Mouse (Mus musculus): ENCODE data around the gene Ints5.
A peak's percentile ranks its signal among the peaks of the same experiment; 100 is the strongest.

Ints5 gene

GRCm38 (mm10) chr19:8929224-8930088 is 36.7 kb downstream of the Ints5 start, which contains the start of the genes Rom1 and Eml3:
Rom1 (minus strand) TSS chr19:8929356.
Eml3 (plus strand) TSS chr19:8929552.
- peak; percentile 73 to 78 for DNase-seq

DNA sequence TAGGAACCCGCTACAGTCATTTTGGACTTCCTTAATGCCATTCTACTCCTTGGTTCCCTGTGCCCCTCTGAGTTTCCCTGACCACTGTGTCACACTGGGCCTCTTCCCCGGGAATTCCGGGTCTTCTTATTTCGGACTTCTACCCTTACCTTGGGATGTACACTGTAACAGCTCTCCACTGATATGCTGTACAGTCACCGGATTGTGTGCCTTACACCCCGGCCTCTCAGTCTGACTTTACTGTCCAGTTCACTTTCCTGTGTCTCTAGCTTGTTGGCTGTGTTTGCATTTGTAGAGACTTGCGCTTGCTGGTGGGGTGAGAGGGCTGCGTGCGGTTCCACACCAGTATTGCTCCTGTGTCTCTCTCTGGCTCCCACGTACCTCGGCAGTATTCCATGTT is 37.3 kb downstream of the Ints5 start:
- DNase-seq: no peak

- no peak for DNase-seq
Measured at GRCm38 (mm10) chr19:8930771-8931170, 38.0 kb downstream of the Ints5 start.

DNA sequence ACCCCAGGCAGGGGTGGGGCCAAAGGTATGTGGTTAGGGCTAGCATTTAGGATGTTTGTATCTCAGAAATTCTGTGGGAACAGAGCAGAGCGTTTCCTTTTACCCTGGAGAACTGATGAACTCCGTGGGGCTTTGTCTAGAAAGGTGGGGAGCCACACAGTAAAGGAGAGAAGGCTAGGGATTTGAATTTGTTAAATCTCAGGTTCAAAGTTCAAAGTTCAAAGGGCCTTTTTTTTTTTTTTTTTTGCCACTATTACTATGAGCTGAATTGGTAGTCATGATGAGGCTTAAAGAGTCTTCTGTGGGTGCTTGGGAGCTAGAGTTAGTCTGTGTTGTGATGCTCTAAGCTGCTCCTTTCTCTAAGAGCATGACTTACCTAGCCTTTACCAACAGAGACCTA is 43.9 kb downstream of the Ints5 start:
- no peak for DNase-seq

DNA sequence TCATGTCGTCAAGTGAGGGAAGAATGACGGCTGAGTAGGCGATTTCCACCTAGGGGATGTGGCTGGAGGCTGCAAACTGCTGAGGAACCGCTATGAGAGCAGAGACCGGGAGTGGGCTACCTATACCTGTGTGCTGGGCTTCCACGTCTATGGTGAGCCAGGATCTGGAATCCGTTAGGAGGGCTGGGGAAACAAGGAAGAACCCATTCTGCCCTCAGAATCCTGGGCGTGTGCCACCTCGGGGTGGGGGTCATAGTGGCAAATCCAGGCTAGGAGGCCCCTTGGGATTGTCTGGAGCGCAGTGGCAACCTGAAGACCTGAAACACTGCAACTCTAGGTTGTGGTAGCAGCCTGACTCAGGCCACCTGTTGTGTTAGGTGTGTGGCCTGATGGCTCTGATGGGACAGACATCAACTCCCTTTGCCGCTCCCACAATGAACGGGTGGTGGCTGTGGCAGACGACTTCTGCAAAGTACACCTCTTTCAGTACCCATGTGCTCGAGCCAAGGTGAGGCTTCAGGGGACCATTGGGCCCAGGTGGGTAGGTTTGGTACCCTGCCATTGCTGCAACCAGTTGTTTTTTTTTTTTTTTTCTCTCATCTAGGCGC is 47.8 kb downstream of the Ints5 start:
- DNase-seq: no peak

DNA sequence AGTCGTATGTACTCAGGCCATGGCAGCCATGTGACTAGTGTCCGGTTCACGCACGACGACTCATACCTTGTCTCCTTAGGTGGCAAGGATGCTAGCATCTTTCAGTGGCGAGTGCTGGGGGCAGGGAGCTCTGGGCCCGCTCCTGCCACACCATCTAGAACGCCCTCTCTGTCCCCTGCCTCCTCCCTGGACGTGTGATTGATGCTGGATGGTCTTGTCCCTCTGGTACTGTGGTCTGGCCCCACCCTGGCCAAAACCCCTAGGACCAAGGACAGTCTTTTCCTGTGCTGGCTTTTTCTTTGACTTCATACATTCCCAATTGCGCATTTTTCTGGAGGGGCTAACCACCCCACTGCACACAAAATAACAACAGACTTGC is 48.3 kb downstream of the Ints5 start:
- DNase-seq: no peak

GRCm38 (mm10) chr19:8941515-8942217 is 48.9 kb downstream of the Ints5 start, which contains the start of gene Mta2:
Mta2 (plus strand) TSS chr19:8941875.
- peak; percentile 99 for DNase-seq

- DNase-seq: peak in 1 of 2 experiments; percentile 62
Measured at GRCm38 (mm10) chr19:8942276-8942964, 49.6 kb downstream of the Ints5 start.

DNA sequence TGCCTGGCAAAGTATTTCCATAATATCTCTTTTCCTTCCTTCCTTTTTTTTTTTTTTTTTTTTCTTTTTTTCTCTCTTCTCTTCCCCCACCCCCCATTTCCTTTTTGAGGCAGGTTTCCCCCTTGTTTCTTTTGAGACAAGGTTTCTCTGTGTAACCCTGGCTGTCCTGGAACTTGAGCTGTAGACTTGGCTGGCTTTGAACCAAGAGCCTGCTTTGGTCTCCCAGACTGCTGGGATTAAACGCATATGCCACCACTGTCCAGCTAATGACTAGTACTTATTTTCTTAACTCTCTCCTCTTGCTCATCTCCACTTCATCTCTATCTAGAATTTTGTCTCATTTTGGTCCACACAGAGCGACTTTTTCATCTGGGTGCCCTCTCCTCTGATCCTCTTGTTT is 50.2 kb downstream of the Ints5 start:
- DNase-seq: no peak

DNA sequence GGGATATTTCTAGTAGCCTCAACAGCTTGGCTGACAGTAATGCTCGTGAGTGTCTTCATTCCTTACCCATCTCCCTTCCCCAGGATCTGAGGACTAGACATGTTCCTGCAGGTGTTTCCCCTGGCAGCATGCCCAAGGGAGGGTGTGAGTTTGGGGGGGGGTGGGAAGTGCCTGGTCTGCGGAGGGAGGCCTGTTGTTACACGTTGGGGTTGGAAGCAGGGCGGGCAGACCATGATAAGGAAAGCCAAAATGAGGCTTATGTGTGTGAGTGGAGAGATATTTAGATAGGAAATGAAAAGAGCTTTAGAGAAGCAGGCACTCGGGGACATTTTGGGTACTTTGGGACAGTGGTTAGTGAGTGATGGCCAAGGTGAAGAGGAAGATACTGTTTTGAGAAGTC is 51.3 kb downstream of the Ints5 start:
- DNase-seq: no peak

DNA sequence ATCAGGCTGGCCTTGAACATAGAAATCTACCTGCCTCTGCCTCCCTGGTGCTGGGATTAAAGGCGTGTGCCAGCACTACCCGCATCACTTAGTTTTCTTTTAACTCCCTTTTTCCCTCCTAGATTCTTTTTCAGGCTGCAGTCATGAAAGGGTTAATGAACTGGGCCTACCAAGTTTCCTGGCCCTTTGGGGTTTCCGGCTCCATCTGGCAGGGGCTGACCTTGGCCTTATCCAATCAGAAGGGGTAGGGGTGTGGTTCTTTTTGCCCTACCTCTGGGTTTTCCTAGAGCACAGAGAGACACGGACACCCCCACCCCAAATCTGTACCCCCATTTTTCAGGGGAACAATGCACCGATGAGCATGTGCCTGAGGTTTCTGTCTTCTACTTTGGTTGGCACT is 51.9 kb downstream of the Ints5 start:
- peak in 1 of 2 experiments; percentile 36 for DNase-seq

DNA sequence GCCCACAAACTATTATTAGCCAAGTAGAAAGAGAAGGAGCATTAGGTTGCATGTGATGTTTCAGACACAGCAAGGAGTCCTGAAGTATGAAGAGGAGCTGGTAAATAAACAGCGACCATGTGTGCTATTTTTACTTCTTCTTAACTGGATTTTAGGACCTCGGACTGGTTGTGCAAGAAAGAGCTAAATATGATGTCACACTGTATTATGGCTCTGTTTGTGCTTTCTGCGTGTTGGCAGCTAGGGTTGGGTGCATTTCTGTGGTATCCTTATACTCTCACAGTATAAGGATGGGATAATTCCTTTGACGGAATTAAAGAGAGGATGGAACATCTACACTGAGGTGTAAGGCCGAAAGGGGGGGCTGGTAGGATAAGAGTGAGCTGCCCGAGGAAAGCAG is 52.4 kb downstream of the Ints5 start:
- no peak for DNase-seq

GRCm38 (mm10) chr19:8946929-8947328 is 54.1 kb downstream of the Ints5 start:
- DNase-seq: no peak

All from cerebellum, postnatal 36 days (tissue).